Mouse (Mus musculus): ENCODE results near the gene Hspa12b.

DNA sequence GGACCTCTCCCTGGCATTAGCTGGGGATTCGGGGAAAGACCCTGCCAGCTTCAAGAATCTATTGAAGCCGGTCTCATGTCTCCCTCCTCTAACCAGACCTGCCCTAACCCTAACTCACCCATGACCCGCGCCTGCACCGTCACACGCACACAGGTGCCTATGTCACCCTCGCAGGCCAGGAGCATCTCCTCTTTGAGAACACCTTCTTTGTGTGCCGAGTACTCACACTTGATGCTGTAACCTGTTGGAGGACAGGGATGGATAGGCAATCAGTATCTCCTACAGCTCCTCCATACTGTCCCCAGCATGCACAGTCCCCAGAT lies 19.9 kb downstream of the Hspa12b start:
- TF ChIP-seq POLR2A (IDR thresholded peaks at IDR 0.05; ENCODE audit: control insufficient read depth, extremely low read depth, insufficient read depth, low read length, poor library complexity) (no peak), CTCF (IDR thresholded peaks at IDR 0.05; ENCODE audit: borderline replicate concordance, control insufficient read depth, extremely low read depth, insufficient read depth, low read length, poor library complexity) (no peak)

All from thymus, adult 2 months (tissue).